Mouse (Mus musculus) c-Kit-negative CD71-positive TER-119-positive erythroid progenitor cells, embryonic 14.5 days (primary cell): ENCODE results near the gene Cbx8.

Experiments
- DNase-seq: peaks from one replicate; pipeline ENCODE4 v3.0.0-alpha.2; 2013; ENCODE audit warnings: low read depth, low spot score

Cbx8 gene

DNA sequence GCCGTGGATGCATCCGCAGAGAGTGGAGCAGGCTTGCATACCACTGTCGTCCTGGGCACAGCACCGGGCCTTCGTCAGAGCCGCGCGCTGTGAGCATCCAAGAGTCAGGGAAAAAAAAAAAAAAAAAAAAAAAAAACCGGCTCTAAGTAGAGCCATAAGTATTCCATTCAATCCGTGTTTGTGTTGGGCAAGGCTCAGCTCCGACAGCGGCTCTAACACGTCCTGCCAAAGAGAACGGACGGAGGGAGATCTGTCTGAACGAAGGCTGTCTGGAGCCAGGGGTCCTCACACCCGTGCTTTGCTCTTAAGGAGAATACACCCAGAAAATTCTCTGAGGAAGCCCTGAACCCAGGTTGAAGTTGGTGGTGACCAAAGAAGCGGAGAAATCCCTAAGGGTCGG, 6.1 kb downstream of the Cbx8 start:
- DNase-seq = no peak

DNA sequence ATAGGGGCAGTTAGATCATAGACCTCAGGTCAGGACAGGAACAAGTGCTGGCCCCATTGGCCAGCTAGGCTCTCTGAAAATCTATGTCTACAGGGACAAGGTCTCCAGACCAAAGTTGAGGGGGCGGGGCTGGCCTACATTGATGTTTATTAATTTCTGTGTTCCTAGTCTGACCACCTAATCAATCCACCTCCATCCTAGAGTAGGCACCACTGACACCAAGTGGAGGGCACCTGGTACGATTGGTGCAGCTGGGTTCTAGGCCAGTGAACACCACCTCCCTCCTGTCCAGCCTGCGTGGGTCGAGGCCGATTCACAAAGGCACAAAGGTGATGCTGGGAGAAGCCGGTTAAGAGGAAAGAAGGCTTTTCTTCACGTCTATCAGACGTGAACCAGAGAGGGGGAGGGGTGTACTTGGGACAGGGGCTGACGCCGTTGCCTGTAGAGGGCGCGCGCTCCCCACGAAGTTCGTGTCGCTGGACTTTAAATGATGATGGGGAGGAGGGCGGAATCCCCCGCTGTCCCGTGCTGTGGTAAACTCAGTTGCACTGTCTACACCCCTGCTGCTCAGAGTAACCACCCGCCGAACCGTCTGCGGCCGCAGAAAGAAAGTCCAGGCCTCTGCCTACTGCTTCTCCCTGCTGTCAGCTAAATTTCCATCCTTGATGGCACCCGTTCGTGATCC, 6.8 kb downstream of the Cbx8 start:
- DNase-seq = no peak

DNA sequence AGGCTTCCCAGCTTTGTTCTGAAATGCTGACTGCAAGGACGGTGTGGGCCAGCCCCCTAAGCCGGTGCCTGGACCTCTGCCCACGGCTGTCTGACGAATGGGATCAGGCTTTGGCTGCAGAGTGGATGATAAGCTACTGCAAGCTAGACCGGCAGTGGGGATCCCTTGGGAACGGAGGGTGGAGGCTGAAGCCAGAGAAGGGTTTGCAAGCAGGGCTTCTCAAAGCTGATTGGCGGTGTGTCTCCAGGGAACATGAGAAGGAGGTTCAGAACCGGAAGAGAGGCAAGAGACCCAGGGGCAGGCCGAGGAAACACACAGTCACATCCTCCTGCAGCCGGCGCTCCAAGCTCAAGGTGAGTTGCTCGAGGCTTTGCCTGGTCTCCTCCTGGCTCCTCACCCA, 14.6 kb downstream of the Cbx8 start:
- DNase-seq = no peak

DNA sequence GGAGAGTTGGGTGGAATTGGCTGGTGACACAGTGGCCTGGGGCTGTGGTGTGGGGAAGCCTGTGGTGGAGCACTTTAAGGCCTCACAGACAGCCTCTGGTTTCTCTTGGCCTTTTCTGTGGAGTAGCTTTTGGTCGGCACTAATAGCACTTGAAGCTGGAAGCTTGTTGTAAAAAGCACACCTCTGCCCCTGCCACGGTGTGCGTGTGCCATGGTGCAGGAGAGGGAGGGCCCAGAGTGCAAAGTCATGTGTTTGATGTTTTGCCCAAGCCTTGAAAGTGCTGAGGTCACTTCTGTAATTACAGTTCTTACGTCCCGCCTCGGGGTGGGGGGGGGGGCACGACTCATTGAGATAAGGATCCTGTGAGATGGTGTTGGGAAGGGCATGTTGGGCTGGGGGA, 16.5 kb downstream of the Cbx8 start:
- DNase-seq = no peak

DNA sequence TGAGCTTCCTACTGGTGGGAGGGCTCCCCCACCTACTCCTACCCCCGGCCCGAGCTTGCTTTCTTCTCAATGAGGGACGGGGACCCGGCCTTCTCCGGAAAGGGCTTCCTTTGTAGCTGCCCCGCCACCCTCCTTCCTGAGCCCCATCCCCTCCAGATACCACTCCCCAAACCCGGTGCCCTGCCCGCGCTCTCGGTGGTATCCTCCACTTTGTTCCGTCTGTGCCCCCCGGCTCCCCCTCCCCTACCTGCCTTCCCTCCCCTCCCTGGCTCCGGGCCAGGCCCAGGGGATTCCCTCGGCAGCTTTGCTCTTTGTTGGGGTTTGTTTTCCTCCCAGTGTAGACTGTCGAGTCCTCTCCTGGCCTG, 17.2 kb downstream of the Cbx8 start:
- no peak for DNase-seq

DNA sequence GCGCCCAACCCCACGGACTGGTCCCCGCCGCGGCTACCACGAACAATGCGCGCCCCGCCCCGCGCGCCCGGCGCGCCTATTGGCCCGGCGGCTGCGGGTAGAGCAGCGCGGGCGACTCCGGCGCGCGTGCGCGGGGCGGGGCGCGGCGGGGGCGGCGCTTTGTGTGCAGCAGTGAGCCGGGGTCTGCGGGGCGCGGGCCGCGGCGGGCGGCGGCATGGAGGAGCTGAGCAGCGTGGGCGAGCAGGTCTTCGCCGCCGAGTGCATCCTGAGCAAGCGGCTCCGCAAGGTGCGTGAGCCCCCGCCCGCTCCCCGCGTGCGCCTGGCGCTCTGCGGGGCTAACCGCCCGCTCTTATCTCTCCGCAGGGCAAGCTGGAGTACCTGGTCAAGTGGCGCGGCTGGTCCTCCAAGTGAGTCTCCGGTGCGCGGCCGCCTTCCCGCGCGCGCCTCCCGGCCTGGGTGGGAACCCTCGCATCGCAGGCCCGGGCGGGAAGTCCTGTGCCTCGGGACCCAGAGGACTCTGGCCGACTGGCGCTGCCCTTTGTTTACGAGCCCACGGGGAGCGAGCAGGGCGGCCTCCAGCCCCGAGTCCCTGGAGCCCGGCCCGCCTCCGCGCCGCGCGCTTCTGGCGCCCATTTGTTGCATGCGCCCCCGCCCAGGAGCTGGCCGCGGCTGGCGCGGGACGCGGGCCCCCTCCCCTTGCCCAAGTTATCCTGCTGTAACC, 17.7 kb downstream of the Cbx8 start, which contains the start of gene Cbx2:
Gene Cbx2 (plus strand): TSS at position 68 of the 721 bp plus-strand sequence.
- DNase-seq = no peak

DNA sequence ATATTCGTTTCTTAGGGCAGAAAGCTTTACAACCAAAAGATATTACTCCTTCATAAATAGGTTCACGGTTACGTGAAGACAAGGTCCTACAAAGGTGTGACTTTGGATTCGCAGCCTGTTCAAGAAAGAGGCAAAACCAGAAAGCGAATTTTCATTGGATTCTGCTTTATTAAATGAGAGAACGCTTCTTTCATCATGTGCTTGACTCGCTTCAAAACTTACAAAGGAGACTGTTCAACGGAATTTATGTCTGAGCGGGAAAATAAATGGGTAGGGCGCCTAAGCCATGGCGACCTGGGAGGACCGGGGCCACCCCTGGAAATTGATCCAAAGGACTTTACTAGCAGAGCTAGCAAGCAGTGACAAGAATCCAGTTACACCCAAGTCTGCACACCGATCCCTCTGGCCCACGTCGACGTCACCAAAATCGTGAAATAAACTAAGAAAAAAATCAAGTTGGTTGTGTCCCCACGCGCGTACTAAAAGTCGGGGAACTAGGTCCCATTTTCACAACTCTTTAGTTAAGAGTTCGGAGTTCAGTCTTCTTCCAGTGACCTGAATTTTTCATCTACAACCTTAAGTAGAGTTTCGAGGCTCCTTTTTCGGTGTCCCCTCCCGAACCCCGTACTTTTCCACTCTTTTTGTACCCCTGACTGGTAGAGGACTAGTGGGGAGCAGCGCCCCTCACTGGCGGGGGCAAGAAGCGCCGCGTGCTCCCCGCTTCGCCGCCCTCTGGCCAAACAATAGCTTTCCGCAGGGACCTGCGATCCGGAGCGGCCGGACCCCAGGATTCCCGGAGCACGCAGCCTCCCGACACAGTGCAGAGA, 18.5 kb downstream of the Cbx8 start:
- no peak for DNase-seq

DNA sequence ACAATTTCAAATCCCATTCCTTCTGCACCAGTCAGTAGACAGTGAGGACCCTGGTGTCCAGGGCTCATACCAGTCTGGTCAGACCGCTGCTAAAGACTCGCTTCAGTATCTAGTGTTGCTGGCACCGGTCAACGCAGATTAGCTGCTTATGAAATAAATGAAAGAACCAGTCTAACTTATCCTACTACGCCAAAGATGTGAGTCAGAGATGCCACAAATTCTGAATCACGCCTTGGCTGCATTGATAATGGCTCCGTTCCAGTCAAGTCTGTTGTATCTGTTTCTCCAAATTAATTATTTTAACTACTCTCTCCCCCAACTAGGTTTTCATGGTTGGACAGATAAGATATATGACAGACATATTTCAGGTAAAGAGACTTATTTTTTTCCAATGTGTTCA, 19.6 kb downstream of the Cbx8 start:
- DNase-seq = no peak

DNA sequence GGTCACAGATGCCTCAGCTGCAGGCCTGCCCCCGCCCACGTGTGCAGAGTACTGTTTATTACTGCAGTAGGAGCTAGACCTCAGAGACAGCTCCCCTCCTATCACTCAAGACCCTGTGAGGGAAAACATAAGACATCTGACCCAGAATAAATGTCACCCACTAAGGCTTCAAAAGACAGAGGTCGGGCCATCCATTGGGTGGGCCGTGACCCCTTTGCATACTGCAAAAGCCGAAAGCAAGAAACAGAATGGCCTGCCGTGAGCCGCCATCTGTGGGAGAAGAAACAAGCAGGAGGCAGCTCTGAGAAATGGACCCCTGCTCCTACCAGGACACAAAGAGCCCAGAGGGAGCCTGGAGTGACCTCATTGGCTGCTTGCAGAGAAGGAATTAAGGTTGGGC, 23.3 kb downstream of the Cbx8 start:
- DNase-seq = no peak

DNA sequence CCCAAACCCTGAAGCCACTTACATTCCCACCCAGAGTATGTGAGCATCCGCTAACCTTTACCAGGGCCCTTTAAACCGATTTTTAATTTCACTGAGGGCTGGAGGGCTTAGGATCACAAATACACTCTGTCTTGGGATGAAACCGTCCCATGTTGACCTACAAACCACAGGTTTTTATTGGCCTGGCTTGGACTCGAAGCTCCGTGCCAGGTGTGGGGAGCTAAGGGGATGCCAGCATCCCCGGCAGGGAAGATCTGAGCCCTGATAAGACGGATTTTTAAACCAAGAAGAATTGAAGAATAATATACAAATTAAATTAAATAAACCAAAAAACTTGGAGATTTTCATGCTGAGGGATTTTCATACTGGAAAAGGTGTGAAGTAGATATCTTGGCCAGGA, 26.3 kb downstream of the Cbx8 start:
- DNase-seq = no peak

DNA sequence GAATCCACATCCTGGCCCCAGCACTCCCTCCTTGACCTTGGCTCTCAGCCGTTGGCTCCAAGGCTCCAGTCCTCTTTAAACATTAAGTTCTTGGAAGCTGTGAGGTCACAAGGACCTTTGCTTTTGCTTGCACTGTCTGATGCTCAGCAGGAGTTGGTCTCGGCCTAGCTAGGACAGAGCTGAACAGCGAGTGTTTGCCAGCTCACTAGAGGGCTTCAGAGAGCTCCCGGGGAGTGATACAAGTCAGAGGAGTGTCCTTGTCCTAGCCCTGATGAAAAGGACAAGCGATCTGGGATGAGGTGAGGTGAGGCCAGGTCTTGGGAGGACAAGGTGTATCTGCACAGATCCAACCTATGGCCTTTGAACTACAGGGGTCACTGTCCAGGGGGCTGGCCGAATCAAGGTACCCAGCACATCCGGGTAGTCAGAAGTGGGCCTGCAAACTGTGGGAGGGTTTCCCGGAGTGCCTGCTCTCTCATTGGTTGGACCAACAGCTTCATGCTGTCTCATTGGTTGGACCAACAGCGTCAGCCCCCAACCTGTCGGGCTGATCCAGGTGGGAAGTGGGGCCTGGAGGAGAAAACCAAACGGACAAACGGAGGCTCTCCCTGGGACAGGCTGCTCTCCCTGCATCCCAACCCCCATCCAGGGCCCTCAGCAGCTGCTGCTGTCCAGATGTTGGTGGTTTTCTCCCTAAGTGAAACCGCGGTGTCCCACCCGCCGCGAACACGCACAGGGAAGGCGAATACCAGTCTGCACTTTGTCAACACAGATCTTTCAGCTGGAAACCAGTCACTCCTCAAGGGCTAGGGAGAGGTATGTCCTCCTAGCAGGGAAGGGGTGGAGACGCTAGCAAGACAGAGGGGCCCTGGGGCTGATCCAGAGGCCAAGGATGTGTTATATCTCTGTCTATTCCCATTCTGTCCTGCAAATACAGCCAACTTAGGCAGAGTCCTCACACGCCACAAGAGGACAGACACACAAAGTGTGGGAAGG, 33.0 kb downstream of the Cbx8 start:
- DNase-seq = no peak

DNA sequence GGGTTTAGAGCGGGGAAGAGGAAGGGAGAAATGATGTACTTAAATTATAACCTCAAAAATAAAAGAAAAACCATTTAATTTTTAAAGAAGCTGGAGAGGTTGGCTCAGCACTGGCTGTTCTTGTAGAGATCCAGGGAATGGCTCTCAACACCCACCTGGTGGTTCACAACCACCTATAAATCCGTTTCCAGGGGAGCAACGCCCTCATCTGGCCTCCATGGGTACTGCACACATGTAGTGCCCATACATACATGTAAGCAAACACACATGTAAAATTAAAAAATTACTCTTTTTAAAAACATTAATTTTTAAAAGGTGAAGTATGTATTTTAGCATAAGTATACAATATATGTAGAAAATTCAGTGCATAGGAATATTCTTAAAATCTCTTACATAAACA, 34.3 kb downstream of the Cbx8 start:
- DNase-seq = no peak

DNA sequence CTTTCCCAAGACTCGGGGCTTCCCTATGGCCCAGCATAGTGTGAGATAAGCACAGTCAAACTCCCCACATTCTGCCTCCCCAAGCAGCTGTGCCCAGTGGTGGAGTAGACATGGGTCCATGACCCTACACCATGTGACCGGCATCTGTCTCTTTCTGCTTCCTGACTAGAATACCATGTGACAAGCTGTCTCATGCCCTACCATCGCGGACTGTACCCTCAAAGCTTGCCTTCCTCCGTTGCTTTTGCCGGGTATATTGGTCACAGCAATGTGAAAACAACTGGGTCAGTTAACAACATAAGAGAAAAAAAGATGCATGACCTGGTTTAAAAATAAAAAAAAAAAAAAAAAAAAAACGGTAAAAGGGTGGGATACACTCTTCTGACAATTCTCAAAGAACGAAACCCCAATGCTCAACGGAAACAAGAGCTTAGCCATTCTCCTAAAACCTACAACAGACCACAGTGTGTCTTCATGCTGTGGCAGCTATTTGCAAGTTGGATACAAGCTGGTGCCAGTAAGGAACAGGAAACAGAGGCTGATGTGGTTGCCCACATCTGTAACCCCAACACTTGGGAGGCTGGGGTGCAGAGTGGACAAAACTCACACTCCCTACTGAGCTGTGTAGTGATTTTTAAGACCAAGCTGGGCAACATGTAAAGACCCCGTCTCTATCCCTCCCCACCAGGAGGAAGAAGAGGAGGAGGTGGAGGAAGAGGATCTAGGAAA, 35.1 kb downstream of the Cbx8 start:
- no peak for DNase-seq

DNA sequence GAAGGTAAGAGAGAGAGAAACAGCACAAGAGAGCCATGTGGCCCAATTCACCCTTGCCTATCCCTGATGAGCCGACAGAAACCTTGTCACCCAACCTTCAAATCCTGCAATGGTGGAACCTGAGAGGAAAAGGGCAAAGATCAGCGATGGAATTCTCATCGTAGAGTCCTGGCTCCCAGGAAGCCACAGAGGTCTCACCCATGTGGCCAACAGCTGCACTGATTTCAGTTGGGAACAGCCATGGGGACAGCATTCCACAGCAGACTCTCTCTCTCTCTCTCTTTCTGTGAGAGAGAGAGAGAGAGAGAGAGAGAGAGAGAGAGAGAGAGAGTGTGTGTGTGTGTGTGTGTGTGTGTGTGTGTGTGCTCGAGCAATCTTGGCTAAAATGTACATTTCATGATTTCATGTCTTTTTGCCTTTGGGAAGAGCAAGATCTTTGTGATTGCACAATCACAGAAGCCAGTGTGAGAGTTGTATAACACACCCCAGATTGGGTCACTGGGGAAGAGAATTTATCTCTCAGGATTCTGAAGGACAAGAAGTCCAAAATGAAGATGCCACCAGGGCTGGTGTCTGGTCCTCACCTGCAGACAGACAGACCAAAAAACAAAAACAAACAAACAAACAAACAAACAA, 39.2 kb downstream of the Cbx8 start:
- DNase-seq = no peak

DNA sequence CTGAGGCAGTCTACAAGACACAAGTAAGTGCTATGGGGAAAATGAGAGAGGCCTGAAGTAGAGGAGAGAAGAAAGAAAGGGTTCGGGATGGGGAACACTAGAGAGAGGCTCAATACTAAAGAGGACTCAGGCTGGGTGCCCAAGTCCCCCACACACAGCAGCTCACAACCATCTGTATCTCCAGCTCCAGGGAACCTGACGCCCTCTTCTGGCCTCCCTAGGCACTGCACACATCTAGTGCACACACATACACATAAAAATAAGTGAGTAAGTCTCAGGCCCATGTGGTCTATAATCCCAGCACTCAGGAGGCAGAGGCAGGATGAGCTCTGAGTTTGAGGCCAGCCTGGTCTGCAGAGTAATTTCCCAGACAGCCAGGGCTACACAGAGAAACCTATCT, 39.9 kb downstream of the Cbx8 start:
- no peak for DNase-seq

DNA sequence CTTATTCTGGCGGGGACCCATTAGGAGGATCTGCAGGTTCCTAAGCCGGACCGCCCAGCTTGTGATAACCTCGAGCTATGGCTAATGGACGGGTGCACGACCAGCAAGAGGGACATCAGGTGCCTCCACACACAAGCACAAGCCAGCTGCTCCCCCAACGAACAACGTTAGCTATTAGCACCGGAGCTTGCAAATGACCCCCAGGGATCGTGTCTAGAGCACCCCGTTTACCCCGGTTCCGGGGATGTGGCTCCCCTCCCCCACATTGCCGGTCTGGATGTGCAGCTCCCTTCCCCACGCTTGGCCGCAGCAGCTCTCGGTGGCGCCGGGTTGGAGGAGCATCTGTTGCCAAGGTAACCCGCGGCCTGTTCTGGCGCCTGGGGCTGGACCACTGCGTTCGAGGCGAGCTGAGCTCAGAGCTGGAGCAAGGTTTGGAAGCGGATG, 41.4 kb downstream of the Cbx8 start:
- DNase-seq = no peak

DNA sequence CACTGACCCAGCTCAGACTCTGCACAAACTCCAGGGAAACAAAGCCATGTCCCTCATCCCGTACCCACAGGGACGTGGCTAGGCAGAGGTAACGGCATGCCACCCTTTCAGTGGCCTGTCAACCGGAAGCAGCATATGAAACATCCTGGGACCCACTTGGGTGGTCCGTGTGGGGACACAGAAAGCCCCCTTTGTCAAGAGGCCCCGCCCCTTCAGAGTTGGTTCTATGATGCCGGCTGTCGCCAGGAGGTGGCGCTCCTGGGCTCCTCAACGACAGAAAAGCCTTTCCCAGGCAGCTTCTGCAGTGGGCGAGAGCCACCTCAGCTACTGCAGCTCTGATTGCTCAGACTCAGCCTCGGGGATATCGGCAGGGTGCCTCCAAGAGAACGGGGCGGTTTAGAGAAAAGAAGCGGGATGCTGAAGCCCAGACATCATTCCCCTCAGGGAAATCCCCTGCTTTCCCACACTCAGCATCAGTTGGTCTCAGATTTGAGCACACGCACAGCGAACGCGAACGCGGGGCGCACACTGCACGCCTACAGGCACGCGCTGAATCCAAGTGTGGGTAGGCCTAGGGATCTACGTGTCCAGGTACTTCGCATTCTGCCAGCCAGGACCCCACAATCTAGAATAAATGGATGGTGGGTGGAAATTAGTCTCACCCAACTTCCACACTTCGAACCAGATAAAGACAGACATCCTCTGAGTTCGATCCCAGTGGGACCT, 42.1 kb downstream of the Cbx8 start:
- DNase-seq = no peak

DNA sequence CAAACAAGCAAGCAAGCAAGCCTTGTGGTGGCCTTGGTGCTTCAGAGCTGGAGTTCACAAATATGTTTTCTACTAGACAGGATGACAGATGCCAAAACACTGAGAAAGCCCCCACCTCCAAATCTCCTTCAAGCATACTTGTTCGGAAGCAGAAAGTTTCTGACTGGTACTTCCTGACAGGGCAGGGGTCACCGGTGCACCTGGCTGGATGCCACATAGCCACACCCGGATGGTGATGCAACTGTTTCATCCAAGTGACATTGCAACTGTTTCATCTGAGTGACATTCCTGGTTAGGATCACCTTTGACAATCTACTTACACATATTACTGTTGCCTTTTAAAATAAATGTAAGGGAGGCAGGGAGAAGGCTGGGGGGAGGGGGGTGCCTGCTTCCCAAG, 43.6 kb downstream of the Cbx8 start:
- DNase-seq = no peak

DNA sequence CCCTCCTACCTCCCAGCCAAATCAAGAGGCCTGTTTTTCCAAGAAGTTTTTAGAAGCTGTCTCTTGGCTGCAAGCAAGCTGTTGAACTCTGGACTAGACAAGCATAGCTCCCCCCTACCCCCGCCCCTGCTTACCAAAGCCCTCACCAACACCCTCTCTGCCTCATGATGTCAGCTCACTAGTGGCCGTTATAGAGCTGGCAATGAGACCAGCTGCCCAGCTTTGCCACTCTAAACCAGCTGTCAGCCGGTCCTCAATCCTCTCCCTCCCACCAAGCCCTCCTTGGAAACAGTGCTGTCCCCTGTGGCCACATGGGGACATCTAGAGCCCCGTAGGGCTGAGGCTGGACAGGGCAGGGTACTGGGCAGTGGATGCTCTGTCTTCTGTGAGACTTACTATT, 45.3 kb downstream of the Cbx8 start:
- no peak for DNase-seq

DNA sequence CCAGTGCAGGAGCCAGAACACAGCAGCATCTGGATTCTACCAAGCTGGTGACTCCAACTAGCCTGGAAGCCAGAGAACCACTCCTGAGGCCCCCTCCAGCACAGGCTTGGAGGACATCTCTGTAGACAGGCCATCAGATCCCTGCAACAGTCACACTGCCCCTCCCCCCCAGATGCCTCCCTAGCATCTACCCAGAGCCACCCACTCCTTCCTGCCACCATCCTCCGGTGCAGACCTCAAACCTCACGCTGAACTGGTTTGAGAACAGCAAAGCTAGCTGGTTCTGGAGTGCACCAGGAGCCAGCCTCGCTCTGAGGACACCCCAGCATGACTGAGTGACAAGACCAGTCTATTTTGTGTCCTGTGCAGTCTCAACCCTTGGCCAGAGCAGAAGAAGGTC, 48.0 kb downstream of the Cbx8 start:
- no peak for DNase-seq
